Mouse (Mus musculus) heart, adult 2 months (tissue): ENCODE measurements around the gene 4933406M09Rik. TPM values are rescaled to one million over a fixed set of nuclear protein-coding genes. Genes with fewer than 3 reads are reported as not detected.

Source experiments
- DNase-seq, 2 experiments: peaks; one replicate each; pipeline ENCODE4 v3.0.0; 2021
- H3K27ac ChIP-seq: fragments of 200-600 bp; 2 replicates; pipeline ENCODE4 v1.8.1; 2022
- H3K27me3 ChIP-seq: fragments of 200-500 bp; 2 replicates; pipeline ENCODE4 v1.6.1; 2012; ENCODE audit warnings: mild to moderate bottlenecking, low read length, inconsistent platforms, mixed read lengths; ENCODE audit not compliant: control insufficient read depth, insufficient read depth
- H3K36me3 ChIP-seq: fragments of 200-500 bp; 2 replicates; pipeline ENCODE4 v1.6.1; 2012; ENCODE audit warnings: low read length, inconsistent platforms; ENCODE audit not compliant: control insufficient read depth, insufficient read depth
- H3K4me1 ChIP-seq: fragments of 200-500 bp; 2 replicates; pipeline ENCODE4 v1.6.1; 2011; ENCODE audit warnings: low read length; ENCODE audit not compliant: control insufficient read depth, insufficient read depth
- H3K4me3 ChIP-seq: fragments of 200-600 bp; 2 replicates; pipeline ENCODE4 v1.8.1; 2022
- H3K79me2 ChIP-seq: fragments of 200-500 bp; replicated peaks from 2 replicates; pipeline ENCODE4 v1.6.1; 2012; ENCODE audit warnings: mild to moderate bottlenecking, inconsistent platforms, low read length, moderate library complexity, mixed read lengths; ENCODE audit not compliant: control insufficient read depth, insufficient read depth
- H3K9ac ChIP-seq: fragments of 200-500 bp; 2 replicates; pipeline ENCODE4 v1.6.1; 2012; ENCODE audit warnings: low read depth, mild to moderate bottlenecking, control low read depth, inconsistent platforms, low read length, mixed read lengths
- CTCF ChIP-seq: fragments of 200-600 bp; IDR thresholded peaks from 2 replicates; pipeline ENCODE4 v1.8.1; 2022; ENCODE audit warnings: antibody characterized with exemption, mild to moderate bottlenecking, moderate library complexity
- EP300 ChIP-seq: fragments of 200-500 bp; IDR thresholded peaks from 2 replicates; pipeline ENCODE4 v1.6.1; 2011; ENCODE audit warnings: low read depth, low read length, control low read depth; ENCODE audit not compliant: insufficient read depth
- POLR2A ChIP-seq: fragments of 200-500 bp; IDR thresholded peaks from 2 replicates; pipeline ENCODE4 v1.6.1; 2011; ENCODE audit warnings: mild to moderate bottlenecking, low read depth, low read length, control low read depth; ENCODE audit not compliant: insufficient read depth
- WGBS: fragments of 180-500 bp; shearing (Covaris S2); methylation state at CpG from one replicate; pipeline ENCODE4 v1.1.7; 2018; 5-methylcytosine and 5-hydroxymethylcytosine counted together
- intact Hi-C: fragments of 180-260 bp; cut with DNase I; formaldehyde crosslinking; loops from one replicate; pipeline ENCODE4 v1.15.1; 2025
- polyA plus RNA-seq: library from polyadenylated mRNA; depleted of rRNA; stranded (reverse); fragments of >200 nt; gene quantifications from 2 replicates; pipeline ENCODE4 v1.2.3, GENCODE M21; 2012
- total RNA-seq, 2 experiments: library from RNA; stranded (reverse); gene quantifications; 2 replicates each; pipeline ENCODE4 v1.2.3; 2021

The 4933406M09Rik gene
- total and polyA plus RNA-seq, 3 experiments = not detected

DNA sequence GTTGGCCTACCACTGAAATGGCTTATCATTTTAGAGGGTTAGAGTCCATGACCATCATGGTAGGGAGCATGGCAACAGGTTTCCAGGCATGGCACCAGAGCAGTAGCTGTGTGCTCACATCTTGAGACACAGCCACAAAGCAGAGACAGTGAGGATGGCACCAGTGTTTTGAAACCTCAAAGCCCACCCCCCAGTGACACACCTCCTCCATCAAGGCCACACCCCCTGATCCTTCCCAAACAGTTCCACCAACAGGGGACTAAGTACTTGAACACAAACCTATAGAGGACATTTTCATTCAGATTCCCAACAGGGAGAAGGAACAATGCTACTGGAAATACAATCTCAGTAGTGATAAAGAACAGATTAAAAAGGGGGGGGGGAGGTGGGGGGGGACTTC is 564 bp upstream of the 4933406M09Rik start:
- DNase-seq = no peak
- TF ChIP-seq CTCF = no peak
- TF ChIP-seq EP300 = no peak
- no peak for TF ChIP-seq POLR2A
- no peak overlapping the region for H3K9ac ChIP-seq
- H3K4me3 ChIP-seq = no peak overlapping the region
- peaks cover 11% of the 10 kb centered on the region for H3K4me1 ChIP-seq
- H3K36me3 ChIP-seq = no peaks in the 10 kb centered on the region
- no peaks in the 10 kb centered on the region for H3K79me2 ChIP-seq
- intact Hi-C loops = no loop called here
- H3K27me3 ChIP-seq = no peaks in the 10 kb centered on the region
- peak overlapping the region; percentile 61 for H3K27ac ChIP-seq

DNA sequence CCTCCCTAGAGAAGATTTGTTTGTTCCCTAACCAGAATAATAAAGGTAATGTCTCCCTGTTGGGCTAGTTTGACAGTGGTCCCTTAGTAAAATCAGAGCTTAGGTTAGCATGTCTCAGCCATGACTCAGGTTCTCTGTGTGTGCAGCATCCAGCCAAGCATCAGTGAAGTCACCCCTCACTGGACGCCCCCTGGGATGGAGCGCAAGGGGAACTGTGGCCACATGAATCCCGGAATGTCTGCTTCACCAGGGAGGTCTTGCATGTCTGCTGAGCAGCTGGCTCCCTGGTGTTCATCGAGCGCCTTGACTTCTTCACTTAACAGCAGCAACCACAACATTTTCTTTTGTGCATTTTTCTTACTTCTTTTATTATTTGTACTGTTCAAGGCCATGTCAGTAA is 8.1 kb downstream of the 4933406M09Rik start:
- Histone ChIP-seq H3K9ac (no peak overlapping the region), H3K36me3 (no peaks in the 10 kb centered on the region), H3K79me2 (no peaks in the 10 kb centered on the region), H3K27ac (no peak overlapping the region), H3K27me3 (no peaks in the 10 kb centered on the region), H3K4me3 (no peak overlapping the region), H3K4me1 (no peaks in the 10 kb centered on the region)
- no peak for DNase-seq
- TF ChIP-seq EP300 (no peak), POLR2A (no peak), CTCF (no peak)
- 55% methylated on average over 5 of the region's 5 CpGs for WGBS
- intact Hi-C loops = no loop called here

DNA sequence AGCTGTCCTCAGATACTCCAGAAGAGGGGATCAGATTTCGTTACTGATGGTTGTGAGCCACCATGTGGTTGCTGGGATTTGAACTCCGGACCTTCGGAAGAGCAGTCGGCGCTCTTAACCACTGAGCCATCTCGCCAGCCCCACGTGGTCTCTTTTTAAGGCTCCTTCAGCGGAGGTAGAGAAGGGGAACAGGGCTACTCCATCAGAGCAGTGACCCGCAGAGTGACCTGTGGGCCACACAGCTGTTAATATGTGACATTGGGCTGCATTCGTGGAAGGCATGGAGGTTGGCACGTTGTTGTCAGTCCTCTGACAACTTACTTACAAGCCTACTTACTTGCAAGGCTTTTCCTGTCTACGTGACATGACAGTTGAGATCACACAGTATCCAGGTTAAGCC is 12.5 kb downstream of the 4933406M09Rik start:
- Histone ChIP-seq H3K27ac (no peak overlapping the region), H3K9ac (no peak overlapping the region), H3K27me3 (no peaks in the 10 kb centered on the region), H3K4me1 (no peaks in the 10 kb centered on the region), H3K4me3 (no peak overlapping the region), H3K79me2 (no peaks in the 10 kb centered on the region), H3K36me3 (no peaks in the 10 kb centered on the region)
- WGBS = 93% methylated on average over 12 of the region's 12 CpGs
- TF ChIP-seq CTCF = no peak
- no peak for TF ChIP-seq EP300
- TF ChIP-seq POLR2A = no peak
- intact Hi-C loops = no loop called here
- no peak for DNase-seq

DNA sequence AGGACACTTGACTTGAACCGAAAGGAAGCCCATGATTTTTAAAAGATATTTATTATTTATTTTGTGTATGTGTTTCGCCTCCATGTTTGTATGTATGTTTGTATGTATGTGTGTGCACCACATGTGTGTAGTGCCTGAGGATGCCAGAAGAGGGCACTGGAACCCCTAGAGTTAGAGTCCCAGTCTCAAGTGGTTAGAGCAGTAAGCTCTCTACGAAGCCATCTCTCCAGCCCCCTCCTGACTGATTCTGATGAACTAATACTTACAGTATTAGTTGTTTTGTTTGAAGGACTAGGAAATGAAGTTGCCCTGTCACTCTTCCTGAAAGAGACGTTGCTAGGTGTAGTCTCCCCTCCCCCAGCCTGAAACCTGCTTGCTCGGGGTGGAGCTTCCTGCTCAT is 14.0 kb downstream of the 4933406M09Rik start:
- Histone ChIP-seq H3K79me2 (no peaks in the 10 kb centered on the region), H3K9ac (no peak overlapping the region), H3K27ac (no peak overlapping the region), H3K27me3 (no peaks in the 10 kb centered on the region), H3K4me3 (no peak overlapping the region), H3K4me1 (no peaks in the 10 kb centered on the region), H3K36me3 (no peaks in the 10 kb centered on the region)
- intact Hi-C loops = no loop called here
- no peak for DNase-seq
- 65% methylated on average over 5 of the region's 5 CpGs for WGBS
- TF ChIP-seq POLR2A (no peak), CTCF (peak; percentile 54)

DNA sequence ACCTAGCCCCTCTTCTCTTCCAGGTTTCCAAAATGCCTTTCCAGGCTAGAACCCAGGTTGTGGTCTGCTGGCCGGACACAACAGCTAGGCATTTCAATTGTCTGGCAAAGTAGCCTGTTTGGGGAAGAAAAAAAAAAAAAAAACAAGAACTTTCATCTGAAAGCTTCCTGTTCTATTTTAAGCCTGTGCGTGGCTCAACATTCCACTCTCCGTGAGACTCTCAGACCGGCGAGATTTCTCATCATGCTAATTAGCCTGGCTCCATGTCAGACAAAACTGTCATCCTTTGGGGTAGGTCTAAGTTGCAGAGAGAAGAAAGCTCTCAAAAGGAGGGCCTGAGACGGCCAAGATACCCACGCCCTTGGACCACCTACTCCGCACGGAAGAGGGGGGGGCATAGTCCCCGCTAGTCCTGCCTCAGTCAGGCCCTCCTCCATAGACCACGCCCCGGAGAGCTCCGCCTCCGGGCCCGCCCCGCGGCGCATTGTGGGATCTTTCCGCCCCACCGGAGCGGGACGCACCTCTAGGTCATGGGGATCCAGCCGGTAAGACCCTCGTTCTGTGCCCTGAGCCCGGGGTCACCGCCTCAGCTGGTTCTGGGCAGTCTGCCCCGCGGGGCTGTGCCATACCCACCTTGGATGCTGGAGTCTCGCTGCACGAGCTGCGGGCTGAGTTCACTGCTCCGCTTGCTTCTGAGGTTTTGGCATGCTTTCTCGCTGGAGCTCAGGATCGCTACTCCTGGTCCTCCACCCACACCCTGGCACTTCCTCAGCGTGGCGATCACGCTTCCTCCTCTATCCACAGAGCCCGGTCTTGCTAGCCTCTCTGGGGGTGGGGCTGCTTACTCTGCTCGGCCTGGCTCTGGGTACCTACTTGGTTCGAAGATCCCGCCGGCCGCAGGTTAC is 20.0 kb downstream of the 4933406M09Rik start, which contains the start of gene Cyb5r1:
TSS of gene Cyb5r1 (plus strand) at position 51 of the 905 bp plus-strand sequence.
- H3K4me3 ChIP-seq = peak within 1 kb of the TSS; percentile 95
- peak within 1 kb of the TSS; percentile 83 for H3K9ac ChIP-seq
- peak within 1 kb of the TSS; percentile 76 for H3K27ac ChIP-seq
- intact Hi-C loops = no loop called here
- no peaks in the 10 kb centered on the region for H3K4me1 ChIP-seq
- 2% methylated on average over 43 of the region's 43 CpGs for WGBS
- no peak for TF ChIP-seq CTCF
- peak; percentile 78 for TF ChIP-seq POLR2A
- 0 out of 2 replicates have a peak, but pooled peaks have one; percentile 11 for TF ChIP-seq EP300
- H3K27me3 ChIP-seq = no peaks in the 10 kb centered on the region
- no peaks in the 10 kb centered on the region for H3K79me2 ChIP-seq
- H3K36me3 ChIP-seq = no peaks in the 10 kb centered on the region
- DNase-seq = peak; percentile 90 to 91

DNA sequence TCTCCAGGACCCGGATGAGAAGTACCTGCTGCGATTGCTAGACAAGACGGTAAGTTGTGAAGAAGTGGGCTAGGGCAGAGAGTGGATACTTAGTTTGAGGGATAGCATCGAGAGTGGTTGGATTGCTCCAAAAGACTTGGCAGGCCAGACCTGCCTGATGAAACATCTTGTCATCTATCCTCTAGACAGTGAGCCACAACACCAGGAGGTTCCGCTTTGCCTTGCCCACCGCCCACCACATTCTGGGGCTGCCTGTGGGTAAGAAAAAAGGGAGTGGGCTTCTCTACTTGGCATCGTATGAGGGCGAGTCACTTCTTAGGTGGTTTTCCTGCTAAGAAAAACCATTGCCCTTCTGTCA is 20.7 kb downstream of the 4933406M09Rik start:
- Histone ChIP-seq H3K4me1 (no peaks in the 10 kb centered on the region), H3K27ac (peak overlapping the region; percentile 76), H3K27me3 (no peaks in the 10 kb centered on the region), H3K79me2 (no peaks in the 10 kb centered on the region), H3K9ac (peak overlapping the region; percentile 83), H3K36me3 (no peaks in the 10 kb centered on the region), H3K4me3 (peak overlapping the region; percentile 95)
- DNase-seq = no peak
- intact Hi-C loops = no loop called here
- 32% methylated on average over 8 of the region's 8 CpGs for WGBS
- TF ChIP-seq CTCF = no peak
- no peak for TF ChIP-seq POLR2A
- no peak for TF ChIP-seq EP300
